In the genomic region with DNA sequence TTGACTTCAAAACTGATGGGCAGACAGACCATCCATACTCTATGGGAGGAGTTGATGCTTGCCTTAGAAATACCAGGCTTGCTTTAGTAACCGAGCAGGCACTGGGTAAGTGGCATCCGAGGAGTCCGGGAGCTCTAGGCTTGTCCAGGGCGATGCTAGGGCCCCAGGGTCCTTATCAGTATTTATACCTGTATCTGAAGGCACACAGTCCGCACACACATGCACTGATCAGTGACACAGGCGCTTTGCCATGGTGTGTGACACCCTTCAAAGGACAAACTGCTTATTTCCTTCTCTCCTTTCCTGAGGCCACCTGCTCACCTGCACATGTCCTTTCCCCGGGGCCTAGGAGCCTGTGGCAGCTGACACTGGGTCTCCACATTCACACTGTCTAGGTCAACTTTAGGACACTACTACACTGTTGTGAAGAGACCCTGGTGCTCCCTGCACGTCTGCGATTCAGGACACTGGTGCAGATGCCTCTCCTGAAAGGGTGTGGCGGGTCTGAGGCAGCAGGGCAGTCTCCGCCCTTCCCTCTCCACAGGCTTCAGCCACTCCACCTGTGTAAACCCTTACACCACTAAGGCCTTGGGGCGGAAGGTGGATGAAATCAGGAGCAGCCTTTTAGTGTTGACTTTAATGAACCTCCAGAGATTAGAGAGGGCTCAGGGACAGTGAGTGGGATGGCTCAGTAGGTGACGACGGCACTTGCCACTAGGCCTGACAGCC, we compare ENCODE assay signal across 10 mouse cellular contexts. TPM values are rescaled to one million over a fixed set of nuclear protein-coding genes. Genes with fewer than 3 reads are reported as not detected.
A peak's percentile ranks its signal among the peaks of the same experiment; 100 is the strongest.
DNase-seq lines count a peak whose midpoint lies in the region; ATAC-seq and TF ChIP-seq lines count a peak whose summit lies in the region.
"Had no signal": no experiment of that assay in that cellular context is flagged by ENCODE, and none has a peak within 500 bp of the region (broad histone marks: within the 10 kb centered on the region; RNA-seq: fewer than 3 reads in every experiment).

No protein-coding gene starts in this region.

- DNase-seq in forebrain, postnatal 0 days = no peak
- no peak for DNase-seq in midbrain, postnatal 0 days (ENCODE audit: low spot score)
- DNase-seq in liver, embryonic 14.5 days (ENCODE audit: low read depth in 3 of 3, low spot score in 3 of 3) = no peak
- DNase-seq in cerebellum, postnatal 4 days (ENCODE audit: low spot score in 2 of 2) = no peak
- DNase-seq in layer of hippocampus, postnatal 14 days (ENCODE audit: low spot score in 2 of 2) = no peak
- DNase-seq: gastrocnemius, postnatal 10 days; right cerebral cortex, postnatal 25 days had no signal

- H3K27me3 ChIP-seq in forebrain, embryonic 12.5 days = no peaks in the 10 kb centered on the region; the same call in 1 of the 2 replicates
- no peaks in the 10 kb centered on the region for H3K27me3 ChIP-seq in forebrain, postnatal 0 days (ENCODE audit: insufficient read depth, low read length)
- no peaks in the 10 kb centered on the region for H3K27me3 ChIP-seq in midbrain, embryonic 13.5 days
- no peaks in the 10 kb centered on the region for H3K27me3 ChIP-seq in midbrain, postnatal 0 days (ENCODE audit: insufficient read depth, low read length)
- no peaks in the 10 kb centered on the region for H3K27me3 ChIP-seq in liver, embryonic 14.5 days (ENCODE audit: control insufficient read depth, insufficient read depth, low read length)
- no peaks in the 10 kb centered on the region for H3K27me3 ChIP-seq in stomach, embryonic 16.5 days (ENCODE audit: control insufficient read depth, insufficient read depth, low read length)

- peak; percentile 25; the same call in 1 of the 2 replicates for ATAC-seq in forebrain, embryonic 12.5 days (ENCODE audit: low FRiP score)
- ATAC-seq in forebrain, postnatal 0 days = no peak
- peak; percentile 47 for ATAC-seq in midbrain, embryonic 13.5 days
- no peak for ATAC-seq in midbrain, postnatal 0 days (ENCODE audit: low FRiP score)
- ATAC-seq in liver, embryonic 14.5 days (ENCODE audit: insufficient read depth) = peak; percentile 65
- peak; percentile 70 for ATAC-seq in stomach, embryonic 16.5 days (ENCODE audit: insufficient read depth, low FRiP score)

- peaks cover 6% of the 10 kb centered on the region; the same call in 1 of the 2 replicates for H3K4me1 ChIP-seq in forebrain, embryonic 12.5 days
- H3K4me1 ChIP-seq in forebrain, postnatal 0 days (ENCODE audit: insufficient read depth) = peaks cover 14% of the 10 kb centered on the region
- H3K4me1 ChIP-seq in midbrain, embryonic 13.5 days (replicated peaks) = peaks cover 14% of the 10 kb centered on the region
- 0 out of 2 replicates have a peak, but pooled peaks cover 4% of the 10 kb centered on the region for H3K4me1 ChIP-seq in midbrain, postnatal 0 days (ENCODE audit: insufficient read depth, low read length)
- peaks cover 0 to 8% of the 10 kb centered on the region in 2 experiments; a peak in 2 of 4 replicates for H3K4me1 ChIP-seq in liver, embryonic 14.5 days (replicated peaks; ENCODE audit: control insufficient read depth in 2 of 2, insufficient read depth in 2 of 2, low read length in 1 of 2)
- H3K4me1 ChIP-seq in stomach, embryonic 16.5 days (ENCODE audit: control insufficient read depth, insufficient read depth, low read length) = no peaks in the 10 kb centered on the region

- H3K9ac ChIP-seq in forebrain, embryonic 12.5 days = no peak overlapping the region
- no peak overlapping the region for H3K9ac ChIP-seq in forebrain, postnatal 0 days
- no peak overlapping the region for H3K9ac ChIP-seq in midbrain, embryonic 13.5 days (replicated peaks)
- no peak overlapping the region for H3K9ac ChIP-seq in midbrain, postnatal 0 days (replicated peaks; ENCODE audit: low read length, poor library complexity, severe bottlenecking)
- H3K9ac ChIP-seq in liver, embryonic 14.5 days (replicated peaks) = no peak overlapping the region
- no peak overlapping the region for H3K9ac ChIP-seq in stomach, embryonic 16.5 days (ENCODE audit: low read length)

- no peak for TF ChIP-seq CTCF in forebrain, postnatal 0 days (IDR thresholded peaks at IDR 0.05; ENCODE audit: low read depth)
- no peak for TF ChIP-seq CTCF in midbrain, postnatal 0 days (IDR thresholded peaks at IDR 0.05)
- no peak for TF ChIP-seq CTCF in liver, embryonic 14.5 days (IDR thresholded peaks at IDR 0.05; ENCODE audit: low read depth)

- H3K4me2 ChIP-seq in forebrain, embryonic 12.5 days = no peak overlapping the region
- H3K4me2 ChIP-seq in forebrain, postnatal 0 days (ENCODE audit: low read depth) = no peak overlapping the region
- H3K4me2 ChIP-seq in midbrain, embryonic 13.5 days (replicated peaks) = no peak overlapping the region
- no peak overlapping the region for H3K4me2 ChIP-seq in midbrain, postnatal 0 days (ENCODE audit: low read depth, low read length, poor library complexity, severe bottlenecking)
- H3K4me2 ChIP-seq in liver, embryonic 14.5 days (ENCODE audit: low read depth) = no peak overlapping the region
- H3K4me2 ChIP-seq in stomach, embryonic 16.5 days (ENCODE audit: low read depth, low read length) = no peak overlapping the region

- TF ChIP-seq EP300 in liver, embryonic 14.5 days (IDR thresholded peaks at IDR 0.05; ENCODE audit: low read depth) = no peak

- no peak overlapping the region for H3K27ac ChIP-seq in forebrain, embryonic 12.5 days
- no peak overlapping the region for H3K27ac ChIP-seq in forebrain, postnatal 0 days (ENCODE audit: low read depth, low read length)
- H3K27ac ChIP-seq in midbrain, embryonic 13.5 days = no peak overlapping the region
- no peak overlapping the region for H3K27ac ChIP-seq in midbrain, postnatal 0 days (ENCODE audit: low read depth, low read length)
- H3K27ac ChIP-seq in liver, embryonic 14.5 days = no peak overlapping the region
- no peak overlapping the region; the same call in 1 of the 2 replicates for H3K27ac ChIP-seq in stomach, embryonic 16.5 days (ENCODE audit: low read length)

- H3K36me3 ChIP-seq in forebrain, embryonic 12.5 days (replicated peaks) = peaks cover 10% of the 10 kb centered on the region
- H3K36me3 ChIP-seq in forebrain, postnatal 0 days (ENCODE audit: insufficient read depth) = peaks cover 4% of the 10 kb centered on the region
- H3K36me3 ChIP-seq in midbrain, embryonic 13.5 days = peaks cover 10% of the 10 kb centered on the region; the same call in 1 of the 2 replicates
- 0 out of 2 replicates have a peak, but pooled peaks cover 4% of the 10 kb centered on the region for H3K36me3 ChIP-seq in midbrain, postnatal 0 days (ENCODE audit: insufficient read depth, low read length)
- peaks cover 23% of the 10 kb centered on the region for H3K36me3 ChIP-seq in liver, embryonic 14.5 days (replicated peaks; ENCODE audit: control insufficient read depth, insufficient read depth, low read depth)
- peaks cover 10% of the 10 kb centered on the region for H3K36me3 ChIP-seq in stomach, embryonic 16.5 days (ENCODE audit: control insufficient read depth, insufficient read depth, low read length)

- no peaks in the 10 kb centered on the region for H3K9me3 ChIP-seq in forebrain, embryonic 12.5 days
- no peaks in the 10 kb centered on the region for H3K9me3 ChIP-seq in forebrain, postnatal 0 days (ENCODE audit: low read length)
- no peaks in the 10 kb centered on the region for H3K9me3 ChIP-seq in midbrain, embryonic 13.5 days
- H3K9me3 ChIP-seq in midbrain, postnatal 0 days (ENCODE audit: low read length) = no peaks in the 10 kb centered on the region
- no peaks in the 10 kb centered on the region for H3K9me3 ChIP-seq in liver, embryonic 14.5 days (ENCODE audit: control insufficient read depth, low read length)
- H3K9me3 ChIP-seq in stomach, embryonic 16.5 days (replicated peaks; ENCODE audit: control insufficient read depth, low read length) = no peaks in the 10 kb centered on the region

- no peak overlapping the region for H3K4me3 ChIP-seq in forebrain, embryonic 12.5 days (replicated peaks)
- no peak overlapping the region for H3K4me3 ChIP-seq in forebrain, postnatal 0 days (ENCODE audit: low read depth, low read length)
- H3K4me3 ChIP-seq in midbrain, embryonic 13.5 days (replicated peaks) = no peak overlapping the region
- no peak overlapping the region for H3K4me3 ChIP-seq in midbrain, postnatal 0 days (ENCODE audit: low read depth, low read length)
- no peak overlapping the region for H3K4me3 ChIP-seq in liver, embryonic 14.5 days (ENCODE audit: insufficient read depth in 1 of 2, low read depth in 2 of 2, low read length in 2 of 2)
- no peak overlapping the region for H3K4me3 ChIP-seq in stomach, embryonic 16.5 days (replicated peaks; ENCODE audit: low read length)

- 87% methylated on average over 14 of the region's 14 CpGs for WGBS in forebrain, embryonic 12.5 days
- WGBS in forebrain, postnatal 0 days = 85% methylated on average over 14 of the region's 14 CpGs
- 83% methylated on average over 14 of the region's 14 CpGs for WGBS in midbrain, embryonic 13.5 days
- 85% methylated on average over 14 of the region's 14 CpGs for WGBS in midbrain, postnatal 0 days
- 54% methylated on average over 14 of the region's 14 CpGs for WGBS in liver, embryonic 14.5 days (ENCODE audit: insufficient replicate concordance)
- 67% methylated on average over 14 of the region's 14 CpGs for WGBS in stomach, embryonic 16.5 days

RNA-seq across cellular contexts. Expression of gene Klhl8, which starts 55.4 kb away (rescaled TPM):
- 17.4 and 18.8 TPM in 2 replicates for polyA plus RNA-seq in forebrain, embryonic 12.5 days (2016; fragmentation: Nextera tagmentation; extraction: Ambion mirVana)
- 51.2 and 60.0 TPM in 2 replicates for total RNA-seq in forebrain, postnatal 0 days (2014; rRNA removed)
- 41.0 and 47.3 TPM in 2 replicates for polyA plus RNA-seq in forebrain, postnatal 0 days (2015; fragmentation: Nextera tagmentation; extraction: Ambion mirVana)
- polyA plus RNA-seq in midbrain, embryonic 13.5 days (2015; fragmentation: Nextera tagmentation; extraction: Ambion mirVana) = 28.1 and 30.7 TPM in 2 replicates
- 44.6 and 46.7 TPM in 2 replicates for total RNA-seq in midbrain, postnatal 0 days (2014; rRNA removed)
- polyA plus RNA-seq in midbrain, postnatal 0 days (2015; fragmentation: Nextera tagmentation; extraction: Ambion mirVana) = 39.5 and 41.5 TPM in 2 replicates
- 0.83 and 0.98 TPM in 2 replicates for polyA plus RNA-seq in liver, embryonic 14.5 days (2012; rRNA removed)
- polyA plus RNA-seq in liver, embryonic 14.5 days (2014; fragmentation: Nextera tagmentation; extraction: Ambion mirVana) = 0.99 and 1.7 TPM in 2 replicates
- 14.1 and 14.6 TPM in 2 replicates for polyA plus RNA-seq in stomach, embryonic 16.5 days (2015; fragmentation: Nextera tagmentation; extraction: Ambion mirVana)
- 10 to 100 TPM; 35.5 to 38.3 TPM for total RNA-seq in layer of hippocampus, postnatal 14 days (2021)

Comparison
In these comparisons a context has a peak if more than half of its experiments do, and no peak if none do; other contexts are left out.
1. ATAC-seq: peak in forebrain, embryonic 12.5 days (single experiment), midbrain, embryonic 13.5 days (single experiment), liver, embryonic 14.5 days (single experiment) and stomach, embryonic 16.5 days (single experiment); none in forebrain, postnatal 0 days (single experiment) and midbrain, postnatal 0 days (single experiment).